ENCODE assay signal across 9 mouse cellular contexts in genomic region chr11:5509215-5510098, GRCm38 (mm10). TPM values are rescaled to one million over a fixed set of nuclear protein-coding genes. Genes with fewer than 3 reads are reported as not detected.
DNase-seq lines count a peak whose midpoint lies in the region; ATAC-seq lines count a peak whose summit lies in the region.
"Had no signal": no experiment of that assay in that cellular context is flagged by ENCODE, and none has a peak within 500 bp of the region (broad histone marks: within the 10 kb centered on the region; RNA-seq: fewer than 3 reads in every experiment).

No protein-coding gene starts in this region.

- ATAC-seq in neutrophil, adult 5-6 weeks (ENCODE audit: extremely low read depth, insufficient number of reproducible peaks, low FRiP score, poor library complexity, severe bottlenecking) = peak; percentile 14; the same call in 1 of the 2 replicates
- no peak for ATAC-seq in CD4-positive, CD25-positive, alpha-beta regulatory T cell, adult 4 months

- DNase-seq in adrenal gland, adult 2 months = peak; percentile 49
- no peak for DNase-seq in adrenal gland, adult 18-20 months (ENCODE audit: low spot score in 2 of 2)
- peak; percentile 25 for DNase-seq in CD4-positive helper T cell, adult 2 months (ENCODE audit: low read depth, low spot score)
- DNase-seq in induced T-regulatory cell, adult 2 months (ENCODE audit: low read depth) = peak; percentile 55
- no peak for DNase-seq in embryo, embryonic 10.5 days (ENCODE audit: low spot score)
- no peak for DNase-seq in spleen, postnatal 4 days (ENCODE audit: low spot score in 2 of 2)
- DNase-seq: layer of hippocampus, adult 9-11 months had no signal

RNA-seq across cellular contexts. Expression of gene Xbp1, which starts 11.0 kb away (rescaled TPM):
- 100 to 1,000 TPM; 156 to 162 TPM for total RNA-seq in adrenal gland, adult 2 months (2021)
- 95.7 and 129 TPM in 2 replicates for polyA plus RNA-seq in adrenal gland, adult 2 months (2012; rRNA removed)
- total RNA-seq in adrenal gland, adult 18-20 months (2021) = 100 to 1,000 TPM; 144 to 206 TPM
- total RNA-seq in neutrophil, adult 5-6 weeks (2017) = 179 and 183 TPM in 2 replicates
- 10 to 100 TPM; 38.9 to 44.7 TPM for polyA plus RNA-seq in CD4-positive, CD25-positive, alpha-beta regulatory T cell, adult 4 months (2017; shearing (Covaris generic))

RNA-seq across cellular contexts. Expression of gene Ccdc117, which starts 32.5 kb away (rescaled TPM):
- total RNA-seq in adrenal gland, adult 2 months (2021) = 10 to 100 TPM; 19.5 to 32.0 TPM
- 5.0 and 6.5 TPM in 2 replicates for polyA plus RNA-seq in adrenal gland, adult 2 months (2012; rRNA removed)
- total RNA-seq in adrenal gland, adult 18-20 months (2021) = 10 to 100 TPM; 37.8 to 47.4 TPM
- total RNA-seq in neutrophil, adult 5-6 weeks (2017) = 40.0 and 42.0 TPM in 2 replicates
- 1 to 10 TPM; 2.9 to 5.2 TPM for polyA plus RNA-seq in CD4-positive, CD25-positive, alpha-beta regulatory T cell, adult 4 months (2017; shearing (Covaris generic))

Comparison
In these comparisons a context has a peak if more than half of its experiments do, and no peak if none do; other contexts are left out.
1. DNase-seq: peak in adrenal gland, adult 2 months (single experiment), CD4-positive helper T cell, adult 2 months (single experiment) and induced T-regulatory cell, adult 2 months (single experiment); none in adrenal gland, adult 18-20 months (0 of 2), embryo, embryonic 10.5 days (single experiment) and spleen, postnatal 4 days (0 of 2).